Mouse (Mus musculus) right cerebral cortex, postnatal 36 days (tissue): ENCODE measurements around the gene Gm8159.
"Not testable (repeated sequence)": the region's sequence is repeated elsewhere in the genome, so short reads cannot be mapped to it uniquely, and the experiment has no call there.

Experiments used
- DNase-seq, 2 experiments: peaks; one replicate each; pipeline ENCODE4 v3.0.0; 2022; ENCODE audit warnings: low spot score in 2 of 2, mixed read lengths in 1 of 2

Gm8159 gene

GRCm38 (mm10) chr14:4632052-4632451 lies at the start of gene Gm8159:
Gene Gm8159, plus strand, starts transcription at chr14:4632352.
- DNase-seq = not testable (repeated sequence)

- DNase-seq = peak; percentile 1 to 7
Observed at GRCm38 (mm10) chr14:4649309-4649708, 17.2 kb downstream of the Gm8159 start.

GRCm38 (mm10) chr14:4650324-4650723 lies 18.2 kb downstream of the Gm8159 start:
- peak; percentile 3 to 5 for DNase-seq

- not testable (repeated sequence) for DNase-seq
Observed at GRCm38 (mm10) chr14:4663892-4664291, 31.7 kb downstream of the Gm8159 start, which contains the start of gene Gm3239. Gene Gm3239, plus strand, starts transcription at chr14:4664192.
